Mouse (Mus musculus) limb, embryonic 11.5 days (tissue): Measurements from ENCODE around the gene Paqr5. TPM values are rescaled to one million over a fixed set of nuclear protein-coding genes. Genes with fewer than 3 reads are reported as not detected.
A peak's percentile ranks its signal among the peaks of the same experiment; 100 is the strongest.

Experiments used
- ATAC-seq: fragments of 200-750 bp; cut with Nextera tagmentation; 2 replicates; pipeline ENCODE4 v1.8.0; 2017; ENCODE audit warnings: low read depth; ENCODE audit not compliant: insufficient number of reproducible peaks, low FRiP score, low TSS enrichment
- DNase-seq: peaks from one replicate; pipeline ENCODE4 v3.0.0-alpha.2; 2015; ENCODE audit warnings: low spot score
- H3K27ac ChIP-seq: fragments of 300-500 bp; sonication (generic); replicated peaks from 2 replicates; pipeline ENCODE4 v1.5.1; 2014; ENCODE audit warnings: low read depth, mild to moderate bottlenecking, low read length
- H3K27me3 ChIP-seq: fragments of 300-500 bp; sonication (generic); 2 replicates; pipeline ENCODE4 v1.6.1; 2014; ENCODE audit warnings: mild to moderate bottlenecking, low read length, mixed read lengths; ENCODE audit not compliant: control insufficient read depth, insufficient read depth
- H3K36me3 ChIP-seq: fragments of 300-500 bp; sonication (generic); 2 replicates; pipeline ENCODE4 v1.6.1; 2014; ENCODE audit warnings: mild to moderate bottlenecking, low read length, moderate library complexity, mixed read lengths; ENCODE audit not compliant: control insufficient read depth, insufficient read depth
- H3K4me1 ChIP-seq: fragments of 300-500 bp; sonication (generic); 2 replicates; pipeline ENCODE4 v1.6.1; 2014; ENCODE audit warnings: low read length, mixed read lengths; ENCODE audit not compliant: control insufficient read depth, insufficient read depth
- H3K4me2 ChIP-seq: fragments of 300-500 bp; sonication (generic); 2 replicates; pipeline ENCODE4 v1.6.1; 2014; ENCODE audit warnings: low read depth, mild to moderate bottlenecking, moderate library complexity; ENCODE audit not compliant: severe bottlenecking
- H3K4me3 ChIP-seq: fragments of 300-500 bp; sonication (generic); 2 replicates; pipeline ENCODE4 v1.5.1; 2014; ENCODE audit warnings: low read depth, low read length
- H3K9ac ChIP-seq: fragments of 300-500 bp; sonication (generic); 2 replicates; pipeline ENCODE4 v1.6.1; 2014; ENCODE audit warnings: mild to moderate bottlenecking, low read length
- H3K9me3 ChIP-seq: fragments of 300-500 bp; sonication (generic); 2 replicates; pipeline ENCODE4 v1.6.1; 2016; ENCODE audit warnings: low read length; ENCODE audit not compliant: control insufficient read depth
- WGBS: fragments of 180-500 bp; shearing (Covaris S2); extraction: QIAGEN DNeasy Blood & Tissue Kit; methylation state at CpG from one replicate; pipeline ENCODE4 v1.1.7; 2014; 5-methylcytosine and 5-hydroxymethylcytosine counted together
- polyA plus RNA-seq: library from polyadenylated mRNA; unstranded; fragments of >200 nt; fragmentation: Nextera tagmentation; extraction: Ambion mirVana; gene quantifications from 2 replicates; pipeline ENCODE4 v1.2.1, GENCODE M21; 2014

Paqr5 gene
- polyA plus RNA-seq, 1 experiment from 2014 or later: 0.85 TPM

DNA sequence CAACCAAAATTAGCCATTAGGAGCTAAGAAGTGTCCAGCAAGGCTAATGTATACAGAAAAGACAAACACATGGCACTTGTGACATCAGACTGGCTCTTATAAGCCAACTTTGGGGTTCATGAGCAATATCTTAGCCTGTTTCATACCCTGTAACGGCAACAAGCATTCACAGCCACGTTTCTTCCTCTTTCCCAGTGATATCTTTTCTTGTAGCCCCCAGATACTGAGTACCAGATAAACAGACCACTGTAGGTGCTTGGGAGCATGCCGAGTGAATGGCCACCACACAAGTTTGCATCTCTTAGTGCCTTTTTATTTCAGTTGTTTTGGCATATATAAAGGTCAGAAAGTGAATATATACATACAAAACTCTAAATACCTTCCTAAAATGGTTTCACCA is 109.7 kb downstream of the Paqr5 start:
- H3K36me3 ChIP-seq: peaks cover 19% of the 10 kb centered on the region
- H3K4me3 ChIP-seq: no peak overlapping the region
- ATAC-seq (no peak), DNase-seq (no peak)
- 89% methylated on average over 3 of the region's 3 CpGs for WGBS
- H3K27me3 ChIP-seq: no peaks in the 10 kb centered on the region
- H3K4me2 ChIP-seq: no peak overlapping the region
- H3K27ac ChIP-seq: no peak overlapping the region
- no peak overlapping the region for H3K9ac ChIP-seq
- no peaks in the 10 kb centered on the region for H3K9me3 ChIP-seq
- H3K4me1 ChIP-seq: peaks cover 4% of the 10 kb centered on the region; the same call in 1 of the 2 replicates

DNA sequence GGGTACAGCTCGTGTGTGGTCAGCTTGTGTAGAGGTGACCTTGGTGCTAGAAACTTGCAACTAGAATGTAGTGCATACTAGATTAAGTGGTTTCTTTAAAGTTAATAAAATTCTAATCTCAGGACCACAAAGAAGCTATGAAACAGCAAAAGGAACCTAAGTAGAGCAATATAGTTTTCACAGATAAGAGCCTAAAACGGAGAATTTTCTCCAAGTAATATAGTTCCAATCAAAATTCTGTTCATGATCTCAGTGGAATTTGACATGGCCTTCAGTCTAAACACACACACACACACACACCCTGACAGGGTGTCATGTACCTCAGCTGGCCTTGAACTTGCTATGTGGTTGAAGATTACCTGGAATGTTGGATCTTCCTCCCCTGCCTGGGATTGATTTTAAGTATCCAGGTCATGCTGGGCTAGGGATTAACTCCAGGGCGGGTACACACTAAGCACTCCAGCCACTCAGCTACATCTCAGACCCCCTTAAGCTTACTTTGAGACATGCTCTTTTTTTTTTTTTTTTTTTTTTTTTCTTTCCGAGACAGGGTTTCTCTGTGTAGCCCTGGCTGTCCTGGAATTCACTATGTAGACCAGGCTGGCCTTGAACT is 111.2 kb downstream of the Paqr5 start:
- WGBS: 44% methylated on average over 4 of the region's 4 CpGs
- Histone ChIP-seq H3K9ac (no peak overlapping the region), H3K4me2 (peak overlapping the region; percentile 81), H3K9me3 (no peaks in the 10 kb centered on the region), H3K4me1 (peaks cover 4% of the 10 kb centered on the region; the same call in 1 of the 2 replicates), H3K36me3 (peaks cover 22% of the 10 kb centered on the region), H3K27ac (no peak overlapping the region; the same call in 1 of the 2 replicates), H3K4me3 (peak overlapping the region; percentile 93), H3K27me3 (no peaks in the 10 kb centered on the region)
- no peak for ATAC-seq
- no peak for DNase-seq

DNA sequence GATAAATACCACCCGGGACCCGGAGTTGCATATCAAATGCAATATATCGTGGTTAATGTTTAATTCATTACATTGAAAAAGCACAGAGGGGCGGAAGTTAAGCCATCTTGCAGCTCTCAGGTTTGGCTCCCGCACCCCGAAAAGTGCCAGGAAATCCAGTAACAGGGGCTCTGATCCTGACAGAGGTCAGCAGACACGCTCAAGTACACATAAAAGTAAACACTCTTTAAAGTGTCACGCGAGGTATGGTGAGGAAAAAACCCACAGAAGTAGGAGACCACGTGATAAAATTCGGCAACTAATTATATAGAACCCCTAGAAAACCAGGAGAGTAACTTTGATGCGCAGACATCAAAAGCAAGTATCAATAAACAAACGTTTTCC is 111.7 kb downstream of the Paqr5 start:
- ATAC-seq: no peak
- no peak for DNase-seq
- Histone ChIP-seq H3K4me2 (peak overlapping the region; percentile 81), H3K27me3 (no peaks in the 10 kb centered on the region), H3K9me3 (no peaks in the 10 kb centered on the region), H3K4me3 (peak overlapping the region; percentile 93), H3K27ac (peak overlapping the region; percentile 83), H3K36me3 (peaks cover 22% of the 10 kb centered on the region), H3K4me1 (peaks cover 4% of the 10 kb centered on the region; the same call in 1 of the 2 replicates), H3K9ac (peak overlapping the region; percentile 61)
- 2% methylated on average over 13 of the region's 13 CpGs for WGBS

DNA sequence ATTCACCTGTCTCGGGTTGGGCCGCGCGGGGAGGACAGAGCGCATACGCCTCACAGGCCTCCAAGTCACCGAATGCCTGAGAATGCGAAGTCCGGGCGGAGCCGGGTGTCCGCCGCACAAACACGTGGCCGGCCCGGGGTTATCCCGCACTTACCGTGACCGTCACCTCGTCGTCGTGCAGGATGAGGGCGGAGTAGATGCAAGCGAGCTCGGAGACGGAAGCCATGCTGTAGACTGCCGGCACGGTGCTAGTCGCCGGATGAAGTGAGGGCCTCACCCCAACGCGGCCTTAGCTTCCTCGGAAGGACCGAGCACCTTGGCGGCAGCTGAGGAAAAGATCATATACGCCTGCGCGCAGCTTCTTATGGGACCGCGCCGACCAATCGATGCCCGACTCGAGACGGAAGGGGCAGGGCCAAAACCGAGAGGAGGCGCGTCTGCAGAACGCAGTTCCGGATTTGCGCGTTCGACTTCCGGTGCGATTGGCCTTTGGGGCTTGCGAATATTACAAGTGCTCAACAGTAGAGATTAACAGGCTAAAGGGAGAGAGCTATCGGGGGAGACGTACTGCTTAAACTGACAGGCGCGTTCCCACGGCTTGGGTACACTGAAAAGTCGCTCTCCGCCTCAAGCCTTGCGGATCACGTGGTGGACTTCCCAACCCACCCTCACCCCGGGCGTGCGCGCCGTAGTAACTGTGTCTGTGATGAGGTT is 112.3 kb downstream of the Paqr5 start, which contains the start of gene Rplp1:
Gene Rplp1 (minus strand): TSS at position 340 of the 714 bp plus-strand sequence.
- WGBS: under 1% methylated on average over 68 of the region's 70 CpGs
- DNase-seq: peak; percentile 96
- H3K4me1 ChIP-seq: peaks cover 4% of the 10 kb centered on the region; the same call in 1 of the 2 replicates
- no peaks in the 10 kb centered on the region for H3K27me3 ChIP-seq
- peak within 1 kb of the TSS; percentile 93 for H3K4me3 ChIP-seq
- H3K4me2 ChIP-seq: peak within 1 kb of the TSS; percentile 84
- no peaks in the 10 kb centered on the region for H3K9me3 ChIP-seq
- H3K36me3 ChIP-seq: peaks cover 22% of the 10 kb centered on the region
- H3K9ac ChIP-seq: peak within 1 kb of the TSS; percentile 90
- peak within 1 kb of the TSS; percentile 83 for H3K27ac ChIP-seq
- peak; percentile 90 for ATAC-seq

DNA sequence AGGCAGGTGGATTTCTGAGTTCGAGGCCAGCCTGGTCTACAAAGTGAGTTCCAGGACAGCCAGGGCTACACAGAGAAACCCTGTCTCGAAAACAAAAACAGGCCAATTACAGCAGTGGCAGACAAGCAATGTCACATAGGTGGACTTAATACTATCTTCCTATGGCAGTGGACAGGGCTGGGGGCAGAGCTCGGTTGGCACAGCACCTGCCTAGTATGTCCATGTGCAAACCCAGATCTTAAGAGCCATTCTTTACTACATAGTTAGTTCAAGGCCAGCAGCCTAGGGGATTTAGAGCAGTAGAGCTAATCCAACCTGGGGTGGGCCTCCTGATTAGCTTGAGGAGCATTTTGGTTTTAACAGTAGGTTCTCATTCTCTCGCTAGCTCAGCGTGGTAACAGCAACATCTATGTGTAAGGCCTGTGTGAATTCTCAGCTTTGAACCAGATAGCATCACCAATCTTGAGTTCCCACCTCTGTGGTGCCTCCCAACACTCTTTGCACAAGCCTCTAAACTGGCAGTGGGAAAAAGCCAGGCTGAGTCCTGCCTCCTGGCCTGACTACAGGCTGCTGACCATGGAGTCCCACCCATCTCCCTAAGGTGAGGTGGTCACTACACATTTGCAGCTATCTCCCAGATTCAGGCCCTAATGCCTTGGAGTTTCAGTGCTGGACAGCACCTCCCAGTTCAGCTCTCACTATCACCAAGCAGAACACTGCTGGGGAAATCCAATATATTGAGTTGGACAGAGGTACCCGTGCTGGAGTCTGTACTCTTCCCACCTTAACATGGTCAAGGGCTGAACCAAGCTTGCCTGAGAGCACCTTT is 115.1 kb downstream of the Paqr5 start:
- WGBS: 52% methylated on average over 6 of the region's 6 CpGs
- H3K27me3 ChIP-seq: no peaks in the 10 kb centered on the region
- no peak overlapping the region for H3K4me2 ChIP-seq
- no peak overlapping the region for H3K4me3 ChIP-seq
- no peaks in the 10 kb centered on the region for H3K9me3 ChIP-seq
- peaks cover 10% of the 10 kb centered on the region; the same call in 1 of the 2 replicates for H3K36me3 ChIP-seq
- H3K27ac ChIP-seq: no peak overlapping the region
- ATAC-seq: no peak
- peaks cover 4% of the 10 kb centered on the region; the same call in 1 of the 2 replicates for H3K4me1 ChIP-seq
- DNase-seq: no peak
- no peak overlapping the region for H3K9ac ChIP-seq

DNA sequence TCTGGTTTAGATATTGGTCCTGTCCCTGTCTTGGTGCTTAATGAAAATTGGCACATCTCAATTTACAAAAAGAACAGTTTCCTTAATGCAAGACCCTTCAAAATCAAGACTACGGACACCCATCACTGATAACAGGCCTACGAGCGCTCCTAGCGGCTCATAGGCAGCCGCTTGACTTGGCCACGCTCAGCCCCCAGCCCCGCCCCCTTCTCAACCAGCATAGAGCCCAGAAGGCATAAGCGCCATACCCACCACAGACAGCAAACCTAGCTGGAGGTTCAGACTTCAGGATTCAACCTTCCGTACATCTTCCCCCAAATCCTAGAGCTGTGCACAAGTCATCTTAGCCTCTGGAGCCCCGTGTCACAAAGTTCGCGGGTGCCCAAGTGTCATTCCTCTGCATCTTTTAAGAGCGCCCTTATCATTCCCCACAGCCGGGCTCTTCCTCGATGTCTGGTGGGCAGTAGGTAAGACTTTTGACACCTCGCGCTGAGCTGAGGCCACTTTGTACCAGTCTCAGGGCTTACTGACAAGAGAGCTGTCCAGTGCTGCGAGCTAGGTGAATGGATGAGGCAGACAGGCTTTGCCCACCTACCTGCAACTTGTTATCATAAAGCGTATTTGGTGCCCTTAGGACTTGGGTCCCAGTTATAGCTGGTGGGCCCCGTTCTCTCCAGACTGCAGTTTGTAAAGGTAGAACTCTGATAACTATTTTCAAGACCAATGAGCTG is 116.0 kb downstream of the Paqr5 start:
- Histone ChIP-seq H3K36me3 (peaks cover 10% of the 10 kb centered on the region; the same call in 1 of the 2 replicates), H3K9me3 (no peaks in the 10 kb centered on the region), H3K27me3 (no peaks in the 10 kb centered on the region), H3K9ac (no peak overlapping the region), H3K4me1 (peaks cover 4% of the 10 kb centered on the region; the same call in 1 of the 2 replicates), H3K4me3 (no peak overlapping the region), H3K27ac (no peak overlapping the region; the same call in 1 of the 2 replicates), H3K4me2 (no peak overlapping the region)
- DNase-seq (no peak), ATAC-seq (no peak)
- 45% methylated on average over 20 of the region's 20 CpGs for WGBS

DNA sequence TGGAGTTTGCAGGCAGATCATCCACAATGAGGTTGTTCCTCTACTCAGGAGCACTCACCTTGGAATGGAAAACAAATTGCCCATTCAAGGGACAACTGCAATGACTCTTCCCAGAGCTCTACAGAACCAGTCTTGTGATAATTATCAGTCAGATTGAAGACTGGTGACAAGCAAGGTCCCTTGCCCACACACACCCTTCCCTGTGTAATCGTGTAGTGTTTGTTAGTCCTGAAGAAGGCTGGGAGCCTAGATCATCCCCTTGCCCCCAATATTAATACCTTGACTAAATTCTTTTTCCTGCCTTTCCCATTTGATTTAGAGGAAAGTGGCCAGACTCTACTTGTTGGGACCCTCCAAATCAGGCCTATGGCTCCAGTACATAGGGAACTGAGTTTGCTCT is 117.0 kb downstream of the Paqr5 start:
- no peak overlapping the region for H3K4me2 ChIP-seq
- no peak for DNase-seq
- no peak for ATAC-seq
- no peaks in the 10 kb centered on the region for H3K27me3 ChIP-seq
- 95% methylated on average over 1 of the region's 1 CpGs for WGBS
- peaks cover 7% of the 10 kb centered on the region; the same call in 1 of the 2 replicates for H3K4me1 ChIP-seq
- no peak overlapping the region for H3K4me3 ChIP-seq
- H3K27ac ChIP-seq: no peak overlapping the region
- no peak overlapping the region for H3K9ac ChIP-seq
- no peaks in the 10 kb centered on the region for H3K9me3 ChIP-seq
- H3K36me3 ChIP-seq: peaks cover 10% of the 10 kb centered on the region; the same call in 1 of the 2 replicates
